Mouse (Mus musculus) C2C12 (cell line): ENCODE data around the gene Hopx. TPM values are rescaled to one million over a fixed set of nuclear protein-coding genes. Genes with fewer than 3 reads are reported as not detected.

Experiments
- H3K27me3 ChIP-seq: one replicate; pipeline ENCODE4 v1.6.1; 2011; ENCODE audit not compliant: control insufficient read depth, insufficient read depth, insufficient read length
- H3K36me3 ChIP-seq: one replicate; pipeline ENCODE4 v1.6.1; 2011; ENCODE audit not compliant: control insufficient read depth, insufficient read depth
- H3K4me3 ChIP-seq: one replicate; pipeline ENCODE4 v1.5.1; 2011; ENCODE audit warnings: mild to moderate bottlenecking, control low read depth; ENCODE audit not compliant: poor library complexity, insufficient read depth, severe bottlenecking
- H3K79me2 ChIP-seq: one replicate; pipeline ENCODE4 v1.6.1; 2011; ENCODE audit not compliant: control insufficient read depth, insufficient read depth
- H3K79me3 ChIP-seq: one replicate; pipeline ENCODE4 v1.6.1; 2011; ENCODE audit warnings: low read depth, control low read depth
- H3ac ChIP-seq: one replicate; pipeline ENCODE3; 2011; ENCODE audit warnings: low read depth; ENCODE audit not compliant: control insufficient read depth, insufficient read length
- CEBPB ChIP-seq: IDR thresholded peaks from one replicate; pipeline ENCODE4 v1.6.1; 2011; ENCODE audit warnings: low read depth, mild to moderate bottlenecking, control low read depth, moderate library complexity
- CTCF ChIP-seq: IDR thresholded peaks from one replicate; pipeline ENCODE4 v1.5.1; 2011; ENCODE audit not compliant: control insufficient read depth, insufficient read depth, insufficient read length
- FOSL1 ChIP-seq: IDR thresholded peaks from one replicate; pipeline ENCODE4 v1.8.0; 2011; ENCODE audit warnings: mild to moderate bottlenecking, low read length; ENCODE audit not compliant: poor library complexity, insufficient read depth, severe bottlenecking
- MAX ChIP-seq: IDR thresholded peaks from one replicate; pipeline ENCODE4 v1.6.1; 2011; ENCODE audit warnings: mild to moderate bottlenecking, control low read depth
- MYOD1 ChIP-seq: IDR thresholded peaks from one replicate; pipeline ENCODE4 v1.6.1; 2011; ENCODE audit warnings: low read depth; ENCODE audit not compliant: control insufficient read depth, insufficient read length
- MYOG ChIP-seq: IDR thresholded peaks from one replicate; pipeline ENCODE4 v1.6.1; 2011; ENCODE audit not compliant: control insufficient read depth, insufficient read length; ENCODE audit errors: extremely low read depth
- USF1 ChIP-seq: IDR thresholded peaks from one replicate; pipeline ENCODE4 v1.6.1; 2011; ENCODE audit warnings: low read depth, mild to moderate bottlenecking, control low read depth, moderate library complexity
- polyA plus RNA-seq: library from polyadenylated mRNA; unstranded; fragments of >200 nt; fragmentation: generic; extraction: Trizol; gene quantifications from one replicate; pipeline ENCODE4 v1.2.1, GENCODE M21; 2012; ENCODE audit warnings: missing spikeins

Hopx gene
- polyA plus RNA-seq, 1 experiment = 0.15 TPM

DNA sequence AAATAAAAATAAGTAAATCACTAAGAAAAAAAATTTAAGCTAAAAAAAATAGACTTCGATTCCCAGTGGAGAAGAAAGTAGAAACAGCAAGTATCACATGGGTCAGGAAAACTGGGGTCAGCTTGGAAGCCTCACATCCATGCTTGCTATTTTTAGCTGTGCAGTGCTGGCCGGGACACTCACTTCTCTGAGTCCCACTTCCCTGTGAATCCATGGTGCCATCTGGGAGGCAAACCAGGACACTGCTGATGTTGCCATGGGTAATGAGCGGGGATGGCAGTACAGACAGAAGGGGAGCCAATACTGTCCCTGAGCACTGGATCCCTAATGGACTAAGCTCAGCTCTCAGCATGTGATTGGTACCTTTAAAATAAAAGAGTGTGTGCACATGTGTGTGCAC lies 28.2 kb upstream of the Hopx start:
- no peak for TF ChIP-seq MYOD1
- no peak for TF ChIP-seq MYOG
- no peak for TF ChIP-seq USF1
- TF ChIP-seq CEBPB = no peak
- TF ChIP-seq FOSL1 = no peak
- no peak for TF ChIP-seq MAX
- no peak for TF ChIP-seq CTCF
- Histone ChIP-seq H3K79me2 (no peaks in the 10 kb centered on the region), H3ac (no peak overlapping the region), H3K36me3 (no peaks in the 10 kb centered on the region), H3K4me3 (no peak overlapping the region), H3K79me3 (no peaks in the 10 kb centered on the region), H3K27me3 (no peaks in the 10 kb centered on the region)

- Histone ChIP-seq H3K4me3 (no peak overlapping the region), H3ac (no peak overlapping the region), H3K27me3 (no peaks in the 10 kb centered on the region), H3K36me3 (no peaks in the 10 kb centered on the region), H3K79me2 (no peaks in the 10 kb centered on the region), H3K79me3 (no peaks in the 10 kb centered on the region)
- TF ChIP-seq MYOG (no peak), FOSL1 (no peak), CEBPB (no peak), CTCF (no peak), MAX (no peak), USF1 (no peak), MYOD1 (no peak)
These were observed 26.4 kb upstream of the Hopx start for GRCm38 (mm10) chr5:77141336-77141735.

GRCm38 (mm10) chr5:77140861-77141260 lies 25.9 kb upstream of the Hopx start:
- Histone ChIP-seq H3K79me3 (no peaks in the 10 kb centered on the region), H3K79me2 (no peaks in the 10 kb centered on the region), H3K27me3 (no peaks in the 10 kb centered on the region), H3K4me3 (no peak overlapping the region), H3K36me3 (no peaks in the 10 kb centered on the region), H3ac (no peak overlapping the region)
- TF ChIP-seq MAX (no peak), MYOG (no peak), FOSL1 (no peak), CTCF (no peak), CEBPB (no peak), MYOD1 (no peak), USF1 (no peak)

GRCm38 (mm10) chr5:77140108-77140507 lies 25.2 kb upstream of the Hopx start:
- no peaks in the 10 kb centered on the region for H3K79me3 ChIP-seq
- H3K4me3 ChIP-seq = no peak overlapping the region
- no peaks in the 10 kb centered on the region for H3K36me3 ChIP-seq
- TF ChIP-seq CTCF (no peak), MYOD1 (no peak), CEBPB (no peak), MYOG (no peak), MAX (no peak), USF1 (no peak), FOSL1 (no peak)
- H3ac ChIP-seq = no peak overlapping the region
- H3K79me2 ChIP-seq = no peaks in the 10 kb centered on the region
- no peaks in the 10 kb centered on the region for H3K27me3 ChIP-seq

- Histone ChIP-seq H3K79me3 (no peaks in the 10 kb centered on the region), H3K4me3 (no peak overlapping the region)
- TF ChIP-seq MAX (no peak), CEBPB (peak; percentile 23), CTCF (no peak), MYOG (no peak)
These were observed 22.9 kb upstream of the Hopx start for GRCm38 (mm10) chr5:77137701-77138265.

GRCm38 (mm10) chr5:77136684-77137224 lies 21.8 kb upstream of the Hopx start:
- no peaks in the 10 kb centered on the region for H3K79me2 ChIP-seq
- H3K79me3 ChIP-seq = no peaks in the 10 kb centered on the region
- no peak for TF ChIP-seq MYOG
- TF ChIP-seq MYOD1 = no peak
- TF ChIP-seq CTCF = no peak
- TF ChIP-seq MAX = no peak
- no peak for TF ChIP-seq CEBPB
- no peak for TF ChIP-seq USF1
- no peak for TF ChIP-seq FOSL1

More at GRCm38 (mm10) chr5:77137701-77138265, 22.9 kb upstream of the Hopx start:
- H3K79me2 ChIP-seq = no peaks in the 10 kb centered on the region
- no peak overlapping the region for H3ac ChIP-seq
- H3K27me3 ChIP-seq = no peaks in the 10 kb centered on the region
- no peaks in the 10 kb centered on the region for H3K36me3 ChIP-seq

More at GRCm38 (mm10) chr5:77136684-77137224, 21.8 kb upstream of the Hopx start:
- Histone ChIP-seq H3K4me3 (no peak overlapping the region), H3K27me3 (no peaks in the 10 kb centered on the region), H3ac (no peak overlapping the region), H3K36me3 (no peaks in the 10 kb centered on the region)
